Mouse (Mus musculus) gastrocnemius, adult 18-20 months (tissue): ENCODE results near the gene Wdr81. TPM values are rescaled to one million over a fixed set of nuclear protein-coding genes. Genes with fewer than 3 reads are reported as not detected.
"Not testable (repeated sequence)": the region's sequence is repeated elsewhere in the genome, so short reads cannot be mapped to it uniquely, and the experiment has no call there.

Experiments used
- DNase-seq: peaks from one replicate; pipeline ENCODE4 v3.0.0; 2021; ENCODE audit warnings: low spot score
- total RNA-seq, 2 experiments: library from RNA; stranded (reverse); gene quantifications; 2 replicates each; pipeline ENCODE4 v1.2.3; 2021

Gene Wdr81
- total RNA-seq, 2 experiments from 2014 or later, result 4.5 to 5.5 TPM

DNA sequence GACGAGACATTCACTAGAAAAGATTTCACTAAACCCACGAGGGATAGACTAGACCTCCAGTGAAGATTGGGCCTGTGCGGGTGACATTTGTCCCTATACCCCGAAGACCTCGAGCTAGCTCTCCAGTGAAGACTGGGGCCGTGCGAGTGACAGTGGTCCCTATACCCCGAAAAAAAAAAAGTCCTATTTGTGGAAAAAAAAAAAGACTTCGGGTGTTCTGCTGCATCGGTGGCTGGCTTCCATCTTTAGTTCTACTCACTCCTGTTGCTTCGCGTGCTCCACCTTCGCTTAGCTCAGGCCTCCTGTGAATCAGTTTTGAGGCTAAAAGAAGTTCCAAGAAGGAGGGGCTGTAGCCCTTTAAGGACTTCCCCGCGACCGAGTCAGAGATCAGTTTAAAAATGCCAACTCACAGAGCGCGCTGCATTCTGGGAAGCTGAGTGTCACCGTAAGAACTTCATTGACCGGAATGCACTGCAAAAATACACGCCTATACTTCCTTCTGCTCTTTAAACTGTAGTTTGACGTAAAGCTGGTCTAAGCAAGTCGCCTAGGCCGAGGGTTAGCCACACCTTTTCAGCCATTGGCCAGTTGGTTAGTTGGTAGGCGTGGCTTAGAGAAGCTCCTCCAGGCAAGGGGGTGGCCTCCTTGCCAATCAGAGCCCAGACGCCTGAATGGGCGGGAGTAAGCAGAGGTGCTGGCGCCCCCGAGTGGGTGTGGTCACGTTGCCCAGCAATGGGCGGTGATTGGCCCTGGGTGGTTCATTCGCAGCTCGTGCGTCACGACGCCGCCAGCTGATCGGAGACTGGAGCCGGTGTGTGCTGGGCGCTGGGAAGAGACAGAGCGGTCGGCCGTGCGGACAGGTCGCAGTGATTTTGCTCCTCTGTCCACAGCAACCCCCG is 6.6 kb upstream of the Wdr81 start, which contains the start of gene Tlcd2:
Gene Tlcd2 (plus strand): TSS at position 872 of the 899 bp plus-strand sequence.
- peak; percentile 100 for DNase-seq

- peak; percentile 94 for DNase-seq
Observed at GRCm38 (mm10) chr11:75460103-75460843, 5.8 kb upstream of the Wdr81 start.

DNA sequence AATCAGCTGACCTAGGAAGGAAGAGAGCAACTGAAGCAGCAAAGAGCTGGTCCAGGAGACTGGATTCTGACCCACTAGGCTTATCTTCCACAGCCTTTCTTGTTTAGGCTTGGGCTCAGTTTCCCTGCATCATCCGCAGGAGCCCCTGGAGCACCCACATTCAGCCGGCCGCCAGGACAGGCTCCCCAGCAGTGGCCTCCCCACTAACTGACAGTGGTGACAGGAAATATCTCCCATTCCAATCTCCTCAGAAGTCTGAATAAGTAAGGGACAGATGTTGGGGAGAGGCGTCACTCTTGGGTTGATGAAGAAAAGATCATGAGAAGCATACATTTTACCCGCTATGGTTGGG is 5.2 kb upstream of the Wdr81 start:
- no peak for DNase-seq

GRCm38 (mm10) chr11:75459141-75459711 is 4.7 kb upstream of the Wdr81 start:
- DNase-seq, result peak; percentile 78

GRCm38 (mm10) chr11:75458628-75459041 is 4.1 kb upstream of the Wdr81 start:
- DNase-seq, result peak; percentile 63

- DNase-seq, result peak; percentile 42
Observed at GRCm38 (mm10) chr11:75458169-75458568, 3.7 kb upstream of the Wdr81 start.

- no peak for DNase-seq
Observed at GRCm38 (mm10) chr11:75456440-75456871, 1.9 kb upstream of the Wdr81 start.

DNA sequence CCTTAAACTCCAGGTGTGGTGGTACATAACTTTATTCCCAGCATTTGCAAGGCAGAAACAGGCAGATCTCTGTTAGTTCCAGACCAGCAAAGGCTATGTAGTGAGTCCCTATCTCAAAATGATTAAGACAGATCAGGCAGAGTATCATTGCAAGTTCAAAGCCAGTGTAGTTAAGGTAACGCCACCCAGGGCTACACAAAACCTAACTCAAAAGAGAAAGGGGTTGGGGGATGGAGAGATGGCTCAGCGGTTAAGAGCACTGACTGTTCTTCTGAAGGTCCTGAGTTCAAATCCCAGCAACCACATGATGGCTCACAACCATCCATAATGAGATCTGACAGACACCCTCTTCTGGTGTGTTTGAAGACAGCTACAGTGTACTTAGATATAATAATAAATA is 1.5 kb upstream of the Wdr81 start:
- not testable (repeated sequence) for DNase-seq

GRCm38 (mm10) chr11:75455041-75455736 is 672 bp upstream of the Wdr81 start:
- no peak for DNase-seq

- no peak for DNase-seq
Observed at GRCm38 (mm10) chr11:75452812-75453557, 1.5 kb downstream of the Wdr81 start.

GRCm38 (mm10) chr11:75452081-75452480 is 2.4 kb downstream of the Wdr81 start:
- no peak for DNase-seq

DNA sequence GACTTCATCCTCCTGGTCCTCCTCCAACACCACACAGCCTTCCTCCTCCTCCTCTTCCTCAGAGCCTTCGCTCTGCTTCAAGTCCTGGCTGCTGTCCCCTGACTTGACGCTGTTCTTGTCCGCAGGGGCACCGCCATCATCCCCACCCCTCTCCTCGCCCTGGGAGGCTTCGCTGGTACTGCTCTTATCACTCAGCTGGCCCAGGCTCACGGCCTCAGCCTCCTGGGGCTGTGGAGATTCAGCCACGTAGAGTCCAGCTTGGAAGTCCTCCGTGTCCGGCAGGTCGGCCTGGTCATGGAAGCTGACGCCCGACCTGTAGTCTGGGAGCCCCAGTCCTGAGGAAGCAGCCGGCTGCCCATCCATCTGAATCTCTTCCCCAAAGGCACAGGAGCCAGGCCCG is 3.6 kb downstream of the Wdr81 start:
- no peak for DNase-seq

DNA sequence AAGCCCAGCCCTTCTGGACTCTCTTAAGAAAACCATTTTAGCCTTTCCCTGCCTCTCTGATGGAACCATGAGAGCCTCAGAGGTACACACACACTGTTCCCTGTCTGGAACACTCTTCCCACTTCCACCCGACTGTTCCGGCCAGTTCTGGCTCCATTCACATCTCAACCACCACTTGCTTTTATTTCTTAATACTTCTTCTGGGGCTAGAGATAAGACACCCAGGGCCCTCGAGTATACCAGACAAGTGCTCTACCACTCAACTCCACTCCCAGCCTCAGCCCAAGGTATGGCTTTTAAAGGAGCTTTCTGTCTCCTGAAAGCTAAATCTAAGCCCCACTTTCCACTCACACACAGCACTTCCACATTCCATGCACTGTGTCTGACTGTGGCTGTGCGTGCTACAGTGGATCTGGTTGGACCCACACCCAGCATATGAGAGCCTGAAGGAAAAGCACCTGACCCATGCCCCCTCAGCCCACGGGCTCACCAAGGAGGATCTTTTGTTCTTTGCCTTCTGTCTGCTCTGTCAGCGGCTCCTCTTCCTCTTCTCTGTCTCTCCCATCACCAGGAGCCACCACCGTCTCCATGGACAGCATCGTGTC is 4.1 kb downstream of the Wdr81 start:
- no peak for DNase-seq

DNA sequence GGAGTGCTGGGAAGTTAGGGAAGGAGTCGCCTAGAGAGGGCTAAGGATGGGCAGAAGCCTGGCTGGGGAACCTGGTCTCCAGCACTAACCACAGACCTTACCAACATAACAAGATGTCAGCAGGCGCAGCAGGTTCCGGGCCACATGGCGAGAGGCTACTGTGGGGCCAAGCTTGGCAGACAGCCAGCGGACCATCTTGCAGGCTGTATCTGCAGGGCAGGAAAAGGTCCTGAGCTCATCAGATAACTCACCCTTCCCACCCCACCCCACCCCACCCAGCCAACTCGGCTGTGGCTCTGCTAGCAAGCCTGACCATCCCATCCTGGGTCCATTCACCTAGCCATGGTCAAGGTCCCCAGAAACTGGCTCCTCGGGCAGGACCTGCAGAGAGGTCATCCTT is 4.8 kb downstream of the Wdr81 start:
- no peak for DNase-seq

GRCm38 (mm10) chr11:75448575-75448974 is 5.9 kb downstream of the Wdr81 start:
- DNase-seq, result no peak

GRCm38 (mm10) chr11:75443711-75444110 is 10.8 kb downstream of the Wdr81 start:
- no peak for DNase-seq

DNA sequence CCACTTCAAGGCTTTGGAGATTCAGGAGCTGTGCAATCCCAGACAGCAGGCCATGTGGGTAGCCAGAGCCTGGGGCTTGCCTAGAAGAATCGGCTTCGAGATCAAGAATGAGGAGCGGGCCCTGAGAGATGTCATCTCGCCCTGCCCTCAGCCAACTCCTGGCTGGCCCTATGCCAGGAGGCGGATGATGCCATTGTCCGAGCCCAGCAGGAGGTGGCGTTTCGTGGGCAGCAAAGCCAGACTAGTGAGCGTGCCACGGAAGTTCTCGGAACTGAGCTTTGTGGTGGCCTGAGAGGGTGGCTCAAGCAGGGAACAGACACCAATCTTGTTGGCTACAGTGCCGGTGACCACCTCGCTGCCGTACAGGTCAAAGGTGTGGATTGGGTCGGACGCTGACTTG is 12.9 kb downstream of the Wdr81 start:
- no peak for DNase-seq

GRCm38 (mm10) chr11:75441034-75441433 is 13.5 kb downstream of the Wdr81 start:
- DNase-seq, result no peak

DNA sequence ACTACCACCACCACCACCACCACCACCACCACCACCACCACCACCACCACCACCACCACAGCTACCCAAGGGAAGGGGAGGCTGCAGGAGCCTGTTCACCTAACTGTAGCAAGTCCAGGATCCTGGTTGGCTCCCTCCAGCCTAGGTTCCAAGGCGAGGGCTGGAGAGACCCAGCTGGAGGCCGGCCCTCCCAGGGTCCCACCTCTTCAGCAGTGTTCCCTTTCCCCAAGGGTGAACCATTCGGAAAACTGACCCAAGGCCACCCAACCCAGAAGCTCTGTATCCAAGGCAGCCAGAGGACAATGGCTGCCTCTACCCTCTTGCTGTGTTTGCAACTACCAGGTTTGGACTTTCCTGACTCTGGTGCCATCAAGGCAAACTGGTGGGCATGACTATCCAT is 14.6 kb downstream of the Wdr81 start:
- DNase-seq, result no peak

GRCm38 (mm10) chr11:75439363-75439762 is 15.2 kb downstream of the Wdr81 start, which contains the start of gene Serpinf2:
Serpinf2 (minus strand) TSS chr11:75439591.
- DNase-seq, result no peak
